Mouse (Mus musculus): Measurements from ENCODE around the gene Nfkbie.

The Nfkbie gene

GRCm38 (mm10) chr17:45578843-45579242 lies 23.3 kb downstream of the Nfkbie start:
- in situ Hi-C loops (cut with MboI; ENCODE audit: low sequenced_read_pairs) = no loop called here

DNA sequence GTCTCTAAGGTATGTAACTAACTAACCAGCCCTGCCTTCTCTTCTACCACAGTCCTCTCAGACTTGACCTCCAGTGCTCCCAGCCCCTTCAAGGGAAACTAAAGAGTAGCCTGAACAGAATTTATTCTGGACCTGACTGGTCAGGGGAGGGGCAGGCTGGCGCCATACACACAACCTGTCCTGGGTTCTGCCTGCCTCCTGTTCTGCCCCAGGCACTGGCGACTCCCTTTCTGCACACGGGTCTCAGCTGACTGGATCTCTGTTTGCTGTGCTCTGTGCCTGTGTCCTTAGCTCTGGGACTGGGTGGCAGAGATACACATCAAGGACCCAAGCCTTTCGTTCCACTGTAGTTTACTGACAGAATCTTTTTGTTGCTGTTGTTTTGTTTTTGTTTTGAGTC lies 24.1 kb downstream of the Nfkbie start:
- in situ Hi-C loops (cut with MboI; ENCODE audit: low sequenced_read_pairs) = no loop called here

DNA sequence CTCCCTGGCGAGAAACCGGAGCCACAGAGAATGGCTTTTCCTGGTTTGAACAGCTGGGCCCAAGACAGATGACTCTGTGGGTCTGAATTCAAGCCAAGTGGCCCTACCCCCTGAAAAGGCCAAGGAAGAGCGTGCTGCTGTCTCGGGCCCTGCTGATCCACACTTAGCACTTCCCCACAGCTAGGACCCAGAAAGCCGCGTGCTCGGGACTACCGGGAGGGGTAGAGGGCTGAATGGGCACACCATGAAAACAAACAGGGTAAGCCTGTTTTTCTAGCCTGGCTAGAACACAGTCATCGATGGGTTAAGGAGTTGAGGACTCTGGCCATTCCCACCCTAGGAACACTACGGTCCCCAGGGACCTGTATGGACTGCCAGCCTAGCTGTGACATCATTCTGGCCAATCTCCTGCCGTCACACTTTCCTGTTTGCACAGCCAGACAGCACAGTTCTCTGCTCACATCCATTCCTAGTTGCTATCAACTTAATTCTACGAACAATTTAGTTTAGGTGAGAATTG lies 25.5 kb downstream of the Nfkbie start:
- in situ Hi-C loops (cut with MboI; ENCODE audit: low sequenced_read_pairs) = no loop called here

DNA sequence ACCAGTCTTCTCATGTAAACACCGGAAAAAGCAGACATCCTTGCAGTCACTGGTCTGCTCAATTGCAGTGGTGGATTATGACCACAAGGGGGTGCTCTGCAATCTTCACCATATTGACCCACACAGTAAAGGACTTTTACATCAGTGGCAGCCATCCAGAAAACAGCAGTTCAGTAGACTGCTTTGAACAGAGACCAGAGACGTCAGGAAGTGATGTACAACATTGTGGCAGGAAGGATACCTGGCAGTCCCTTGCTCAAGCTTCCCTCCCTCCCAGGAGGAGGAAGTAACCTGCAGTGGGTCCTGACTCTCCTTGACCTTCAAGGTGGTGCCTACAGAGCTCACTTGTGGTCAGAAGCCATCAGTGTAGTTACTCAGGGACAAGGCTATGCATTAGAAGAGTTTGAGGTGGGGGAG lies 26.1 kb downstream of the Nfkbie start:
- in situ Hi-C loops (cut with MboI; ENCODE audit: low sequenced_read_pairs) = no loop called here

DNA sequence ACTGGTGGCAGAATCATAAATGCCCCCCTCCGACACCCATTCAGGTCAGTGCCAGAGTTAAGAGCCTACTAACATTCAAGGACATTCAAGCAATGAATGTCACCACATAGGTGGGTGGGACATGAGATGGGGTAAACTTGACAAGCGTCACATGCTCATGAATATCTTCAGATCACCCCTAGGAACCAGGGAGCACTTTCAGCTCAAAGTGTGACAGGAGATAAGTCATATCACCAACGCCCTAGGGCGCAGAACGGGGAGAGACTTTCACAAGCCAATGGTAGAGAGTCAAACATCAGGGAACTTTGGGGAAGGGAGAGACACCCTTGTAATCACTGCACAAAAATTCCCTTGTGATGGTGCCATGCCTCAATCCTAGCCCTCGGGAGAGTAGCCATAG lies 26.7 kb downstream of the Nfkbie start:
- in situ Hi-C loops (cut with MboI; ENCODE audit: low sequenced_read_pairs) = no loop called here

DNA sequence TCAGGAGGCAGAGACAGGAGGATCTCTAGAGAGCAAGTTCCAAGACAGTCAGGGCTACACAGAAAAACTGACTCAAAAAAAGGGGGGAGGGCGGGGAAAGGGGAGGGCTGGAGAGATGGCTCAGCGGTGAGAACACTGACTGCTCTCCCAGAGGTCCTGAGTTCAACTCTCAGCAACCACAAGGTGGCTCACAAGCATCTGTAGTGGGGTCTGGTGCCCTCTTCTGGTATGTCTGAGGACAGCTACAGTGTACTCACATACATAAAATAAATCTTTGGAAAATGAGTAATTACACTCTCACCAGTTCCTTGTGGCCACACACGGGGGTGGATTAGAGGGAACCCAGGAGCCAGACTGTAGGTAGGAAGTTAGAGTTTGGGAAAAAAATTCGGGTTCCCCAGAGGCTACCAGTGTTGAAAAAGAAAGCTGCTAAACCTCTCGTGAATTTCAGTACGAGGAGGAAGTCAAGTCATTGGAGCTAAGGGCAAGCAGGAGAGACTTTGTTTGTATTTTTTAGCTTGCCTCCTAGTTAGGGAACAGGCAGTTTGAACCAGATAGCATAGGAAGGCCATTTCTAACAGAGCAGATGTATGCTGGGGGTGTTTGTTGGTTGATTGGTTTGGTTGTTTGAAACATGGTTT lies 27.3 kb downstream of the Nfkbie start:
- in situ Hi-C loops (cut with MboI; ENCODE audit: low sequenced_read_pairs) = no loop called here

DNA sequence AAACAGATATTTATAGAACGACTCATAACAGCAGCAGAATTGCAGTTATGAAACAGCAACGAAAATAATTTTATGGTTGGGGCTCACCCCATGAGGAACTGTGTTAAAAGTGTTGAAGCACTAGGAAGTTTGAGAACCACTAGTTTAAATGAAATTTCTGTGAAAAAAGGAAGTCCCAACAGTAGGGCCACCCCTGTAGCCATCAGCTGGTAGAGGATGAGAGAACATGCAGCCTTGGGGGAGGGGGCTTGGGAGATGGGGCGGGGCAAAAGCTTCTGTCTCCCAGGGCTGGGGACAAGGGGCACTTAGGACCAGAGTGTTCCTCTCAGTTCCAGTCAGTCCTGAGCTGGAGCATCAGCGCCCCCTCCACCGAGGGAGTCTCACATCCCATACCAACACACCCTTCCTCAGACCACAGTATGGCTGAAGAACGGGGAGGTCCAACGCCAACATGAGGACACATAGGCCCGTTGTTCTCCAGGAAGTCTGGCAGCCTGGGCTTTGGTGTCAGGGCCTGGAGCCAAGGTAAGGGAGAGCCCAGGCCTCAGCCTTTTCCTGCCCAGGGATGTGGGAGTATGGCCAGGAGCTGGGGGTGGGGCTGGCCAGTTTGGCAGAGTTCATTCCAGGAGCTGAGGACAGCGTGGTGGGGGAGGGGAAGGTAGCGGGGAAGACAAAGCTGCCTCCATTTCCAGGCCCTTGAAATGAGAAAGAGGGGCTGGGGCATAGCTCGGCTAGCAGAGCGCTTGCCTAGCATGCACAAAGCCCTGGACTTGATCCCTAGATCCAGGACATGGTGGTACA lies 28.8 kb downstream of the Nfkbie start:
- in situ Hi-C loops (cut with MboI; ENCODE audit: low sequenced_read_pairs) = no loop called here

- in situ Hi-C loops (cut with MboI; ENCODE audit: low sequenced_read_pairs) = no loop called here
These were observed 29.6 kb downstream of the Nfkbie start for GRCm38 (mm10) chr17:45584939-45585678.

DNA sequence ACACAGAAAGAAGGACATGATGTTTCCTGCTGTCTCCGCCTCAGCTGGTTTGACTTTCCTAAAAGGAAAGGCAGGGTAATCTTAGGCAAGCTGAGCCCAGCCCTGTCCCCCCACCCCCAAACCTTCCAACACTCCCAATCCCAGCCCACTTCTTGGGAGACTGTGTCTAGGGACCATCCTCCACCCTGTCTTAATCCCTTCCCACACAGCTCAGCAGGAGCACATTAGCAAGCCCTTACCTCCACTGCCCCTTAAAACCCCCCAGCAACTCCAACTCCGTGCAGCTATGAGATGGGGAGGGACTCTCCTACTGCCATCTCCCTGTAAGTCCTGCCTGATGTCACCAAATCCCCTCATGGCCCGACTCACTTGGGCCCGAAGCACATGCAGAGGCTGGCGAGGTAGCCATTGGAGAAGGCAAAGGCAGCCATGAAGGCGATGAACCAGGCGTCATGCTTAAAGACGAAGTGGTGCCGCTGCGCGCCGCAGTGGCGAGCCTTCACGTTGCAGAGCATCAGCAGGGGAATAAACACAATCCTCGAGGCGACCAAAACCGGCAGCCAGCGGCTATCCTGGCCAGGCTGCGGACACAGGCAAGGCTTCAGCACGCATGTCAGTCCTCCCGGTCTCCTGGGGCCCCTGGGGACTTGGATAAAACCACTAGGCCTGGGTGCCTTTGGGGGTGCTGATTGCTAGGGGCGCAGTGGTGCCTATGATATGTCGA lies 30.4 kb downstream of the Nfkbie start:
- in situ Hi-C loops (cut with MboI; ENCODE audit: low sequenced_read_pairs) = no loop called here

GRCm38 (mm10) chr17:45586449-45586837 lies 30.9 kb downstream of the Nfkbie start:
- in situ Hi-C loops (cut with MboI; ENCODE audit: low sequenced_read_pairs) = no loop called here

GRCm38 (mm10) chr17:45588370-45588769 lies 32.9 kb downstream of the Nfkbie start:
- in situ Hi-C loops (cut with MboI; ENCODE audit: low sequenced_read_pairs) = no loop called here

DNA sequence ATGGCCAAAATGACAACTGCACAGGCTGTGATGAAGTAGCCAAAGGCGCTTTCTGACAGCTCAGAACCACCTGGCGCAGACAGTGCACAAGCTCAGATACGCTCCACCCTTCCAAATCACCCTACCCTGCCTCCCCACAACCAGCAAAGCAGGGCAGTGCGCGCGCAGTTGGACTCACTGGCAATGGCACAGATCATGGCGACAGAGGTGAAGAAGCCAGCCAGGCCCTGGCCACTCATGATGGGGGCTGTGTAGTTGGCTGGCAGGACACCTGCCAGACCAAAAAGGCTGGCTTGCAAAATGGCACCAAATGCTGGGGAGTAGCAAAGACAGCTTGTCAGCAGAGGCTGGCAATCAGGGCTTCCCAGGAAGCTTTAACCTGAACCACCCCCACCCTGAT lies 33.7 kb downstream of the Nfkbie start:
- in situ Hi-C loops (cut with MboI; ENCODE audit: low sequenced_read_pairs) = no loop called here

DNA sequence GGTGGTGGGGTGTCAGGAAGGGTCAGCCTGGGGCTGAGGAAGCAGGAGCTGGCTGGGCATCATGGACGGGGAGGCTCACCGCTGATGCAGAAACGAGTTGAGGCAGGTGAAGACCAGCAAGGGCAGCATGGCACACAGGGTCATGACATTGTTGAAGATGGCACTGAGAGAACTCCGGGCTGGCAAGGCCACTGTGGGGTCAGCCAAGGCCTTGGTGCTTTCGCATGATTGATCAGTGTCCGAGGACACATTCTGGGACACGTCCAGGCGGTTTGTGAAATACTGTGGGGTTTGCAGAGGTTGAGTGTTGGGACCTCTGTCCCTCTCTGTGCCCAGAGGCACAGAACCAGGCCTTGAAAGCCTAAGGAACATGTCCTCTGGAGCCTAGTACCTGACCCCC lies 34.3 kb downstream of the Nfkbie start:
- in situ Hi-C loops (cut with MboI; ENCODE audit: low sequenced_read_pairs) = no loop called here

GRCm38 (mm10) chr17:45590410-45590809 lies 34.9 kb downstream of the Nfkbie start:
- in situ Hi-C loops (cut with MboI; ENCODE audit: low sequenced_read_pairs) = no loop called here

GRCm38 (mm10) chr17:45591701-45592605 lies 36.5 kb downstream of the Nfkbie start:
- in situ Hi-C loops (cut with MboI; ENCODE audit: low sequenced_read_pairs) = no loop called here

DNA sequence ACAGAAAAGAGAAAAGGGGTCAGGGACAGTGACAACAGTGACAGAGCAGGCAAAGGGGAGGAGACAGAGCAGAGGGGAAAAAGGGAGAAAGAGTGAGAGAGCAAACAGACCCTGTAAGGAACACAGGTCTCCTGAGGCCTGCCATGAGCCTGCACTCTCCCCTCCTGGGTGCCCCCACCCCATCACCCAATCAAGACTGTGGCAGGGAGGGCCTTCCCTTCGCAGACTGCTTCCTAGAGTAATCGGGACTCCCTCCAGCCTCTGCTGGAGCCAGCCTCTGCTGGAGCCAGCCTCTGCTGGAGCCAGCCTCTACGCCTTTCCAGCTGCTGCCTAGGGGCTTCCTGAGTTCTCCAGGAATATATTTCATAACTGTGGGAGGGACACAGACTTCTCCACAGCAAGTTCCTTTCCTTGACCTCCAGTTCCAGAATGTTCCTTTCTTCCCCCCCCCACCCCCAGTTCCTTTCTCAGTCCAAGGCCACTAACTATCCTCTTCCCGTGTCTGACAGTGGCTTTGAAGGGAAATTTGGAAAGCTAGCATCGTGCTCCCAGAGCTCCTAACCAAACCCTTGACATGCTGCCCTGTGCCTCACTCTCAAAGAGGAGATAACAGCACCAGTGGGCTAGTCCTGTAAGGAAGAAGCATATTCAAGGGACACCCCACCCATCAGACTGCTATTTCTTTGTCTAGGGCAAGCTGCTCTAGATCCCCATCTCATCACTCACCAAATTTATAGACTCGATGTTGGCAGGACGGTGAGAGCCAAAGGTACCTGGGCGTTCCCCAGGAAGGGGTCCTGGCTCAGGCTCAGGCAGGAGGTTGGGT lies 37.3 kb downstream of the Nfkbie start:
- in situ Hi-C loops (cut with MboI; ENCODE audit: low sequenced_read_pairs) = no loop called here

GRCm38 (mm10) chr17:45593479-45593878 lies 38.0 kb downstream of the Nfkbie start:
- in situ Hi-C loops (cut with MboI; ENCODE audit: low sequenced_read_pairs) = no loop called here

DNA sequence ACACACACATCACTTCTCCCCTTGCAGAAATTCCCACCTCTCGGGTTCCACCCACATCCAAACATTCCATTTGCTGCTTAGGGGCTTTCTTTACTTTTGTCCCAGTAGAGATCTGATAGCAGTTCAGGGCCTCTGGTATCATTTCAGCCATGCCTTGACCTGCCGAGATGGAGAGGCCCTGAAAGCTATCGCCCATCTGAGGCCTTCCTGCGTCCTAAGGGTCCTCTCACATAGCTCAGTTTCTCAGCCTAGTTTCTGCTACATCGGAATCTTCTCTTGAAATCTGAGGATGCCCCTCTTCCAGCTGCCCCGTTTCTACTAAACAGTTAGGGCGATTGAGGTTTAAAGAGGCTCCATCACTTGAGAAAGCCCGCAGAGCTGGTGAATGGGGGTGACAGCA lies 38.7 kb downstream of the Nfkbie start:
- in situ Hi-C loops (cut with MboI; ENCODE audit: low sequenced_read_pairs) = no loop called here
